Mouse (Mus musculus): Measurements from ENCODE around the gene Lrrc58. TPM values are rescaled to one million over a fixed set of nuclear protein-coding genes. Genes with fewer than 3 reads are reported as not detected.

Gene Lrrc58
- 28.1 TPM for polyA plus RNA-seq (2015; fragmentation: Illumina TruSeq; extraction: RNeasy Lipid Tissue Mini Kit (QIAGEN cat#74804); ENCODE audit: low read depth, low replicate concordance)

GRCm38 (mm10) chr16:37867791-37868505 lies at the start of gene Lrrc58:
Gene Lrrc58, plus strand, starts transcription at chr16:37868389.

GRCm38 (mm10) chr16:37861029-37861428 lies 7.2 kb upstream of the Lrrc58 start, which contains the start of gene Gm36028:
Gene Gm36028, minus strand, starts transcription at chr16:37861146.

GRCm38 (mm10) chr16:37916138-37916817 lies 48.1 kb downstream of the Lrrc58 start, which contains the start of gene Gpr156:
Gene Gpr156, plus strand, starts transcription at chr16:37916496.

Other genes starting within 250 kb of the Lrrc58 start
- 90.3 TPM for gene Ndufb4, start 213.9 kb upstream of the Lrrc58 start, polyA plus RNA-seq (2015; fragmentation: Illumina TruSeq; extraction: RNeasy Lipid Tissue Mini Kit (QIAGEN cat#74804); ENCODE audit: low read depth, low replicate concordance)
- gene Fstl1, start 91.5 kb upstream of the Lrrc58 start, polyA plus RNA-seq (2015; fragmentation: Illumina TruSeq; extraction: RNeasy Lipid Tissue Mini Kit (QIAGEN cat#74804); ENCODE audit: low read depth, low replicate concordance) = 25.9 TPM
- not detected for gene Gm36028, start 7.2 kb upstream of the Lrrc58 start, polyA plus RNA-seq (2015; fragmentation: Illumina TruSeq; extraction: RNeasy Lipid Tissue Mini Kit (QIAGEN cat#74804); ENCODE audit: low read depth, low replicate concordance)
- gene Gpr156, start 48.1 kb downstream of the Lrrc58 start, polyA plus RNA-seq (2015; fragmentation: Illumina TruSeq; extraction: RNeasy Lipid Tissue Mini Kit (QIAGEN cat#74804); ENCODE audit: low read depth, low replicate concordance) = 0.91 TPM
- gene Gsk3b, start 220.6 kb downstream of the Lrrc58 start, polyA plus RNA-seq (2015; fragmentation: Illumina TruSeq; extraction: RNeasy Lipid Tissue Mini Kit (QIAGEN cat#74804); ENCODE audit: low read depth, low replicate concordance) = 69.1 TPM

Measured in brain, adult 10 weeks (tissue).